Mouse (Mus musculus): ENCODE measurements around the gene Haus3.
A peak's percentile ranks its signal among the peaks of the same experiment; 100 is the strongest.

Haus3 gene

DNA sequence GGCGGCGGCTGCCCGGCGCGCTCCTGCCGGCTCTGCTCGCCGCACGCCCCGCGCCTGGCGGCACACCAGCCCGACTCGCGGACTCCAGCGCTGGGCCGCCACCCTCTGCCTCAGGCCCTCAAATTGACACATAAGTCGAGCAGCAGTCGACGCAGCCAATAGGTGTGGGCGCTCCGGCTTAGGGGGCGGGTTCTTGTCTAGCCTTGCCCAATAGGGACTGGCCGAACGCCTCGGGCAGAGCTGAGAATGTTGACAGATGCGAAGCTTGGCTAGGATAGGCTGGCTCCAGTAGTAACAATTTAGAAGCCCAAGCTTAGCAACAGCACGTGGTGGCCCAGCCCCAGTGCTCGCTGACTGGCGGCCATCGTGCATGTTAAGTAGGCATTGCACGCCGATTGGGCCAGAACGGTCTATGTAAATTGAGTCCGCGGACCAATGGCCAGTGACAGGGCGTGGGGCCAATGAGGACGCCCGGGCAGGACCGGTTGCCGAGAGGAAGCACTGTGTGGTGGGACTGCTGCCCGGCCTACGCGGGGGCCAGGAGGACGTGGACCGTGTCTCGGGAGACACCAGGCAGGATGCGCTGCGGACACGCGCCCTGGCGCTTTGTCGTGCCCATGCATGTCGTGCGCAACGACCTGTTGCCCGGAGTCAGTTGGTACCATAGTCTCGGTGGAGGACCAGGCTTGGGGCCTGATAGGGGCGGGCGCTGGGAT lies 18.4 kb upstream of the Haus3 start, which contains the start of gene Mxd4:
Mxd4 (minus strand) TSS at position 120 of the 716 bp plus-strand sequence.
- peak; percentile 97 for DNase-seq (ENCODE audit: extremely low spot score, low read depth, low spot score)

DNA sequence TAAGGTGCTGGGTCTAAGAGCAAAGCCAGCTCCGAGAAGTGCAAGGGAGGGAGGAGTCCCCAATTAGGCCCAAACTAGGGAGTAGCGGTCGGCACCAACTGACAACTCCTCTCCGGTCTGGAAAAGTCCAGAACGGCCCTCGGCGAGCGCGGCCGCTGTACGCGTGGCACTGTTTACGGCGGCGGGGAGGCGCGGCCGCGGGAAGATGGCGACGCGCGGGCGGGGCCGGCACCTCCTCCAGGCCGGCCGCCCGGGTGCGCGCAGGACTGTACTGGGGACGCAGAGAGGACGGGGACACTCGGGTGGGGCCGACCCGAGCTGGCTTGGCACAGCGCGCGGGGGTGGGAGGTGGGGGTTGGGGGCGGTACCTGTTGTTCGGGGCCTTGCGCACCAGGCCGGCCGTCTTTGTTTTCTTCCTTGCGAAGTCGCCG lies 17.6 kb upstream of the Haus3 start:
- DNase-seq (ENCODE audit: extremely low spot score, low read depth, low spot score) = no peak

DNA sequence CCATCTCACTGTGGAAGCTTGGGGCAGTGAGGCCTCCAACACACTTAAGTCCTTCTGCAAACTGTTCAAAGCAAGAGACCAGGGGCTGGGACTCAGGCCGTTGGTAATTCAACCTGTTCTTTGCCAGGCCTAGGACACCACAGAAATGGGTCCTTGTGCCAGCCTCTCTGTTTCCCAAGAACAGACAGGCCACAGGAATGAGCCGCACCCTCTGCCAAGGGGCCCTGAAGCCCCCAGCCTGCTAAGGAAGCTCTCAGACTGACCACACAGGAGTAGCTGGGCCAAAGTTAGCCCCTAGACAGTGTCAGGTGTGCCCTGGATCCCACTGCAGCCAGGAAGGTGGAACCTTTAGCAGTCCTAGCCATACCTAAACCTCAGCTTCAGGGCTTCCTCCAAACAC lies 17.1 kb upstream of the Haus3 start:
- DNase-seq (ENCODE audit: extremely low spot score, low read depth, low spot score) = no peak

DNA sequence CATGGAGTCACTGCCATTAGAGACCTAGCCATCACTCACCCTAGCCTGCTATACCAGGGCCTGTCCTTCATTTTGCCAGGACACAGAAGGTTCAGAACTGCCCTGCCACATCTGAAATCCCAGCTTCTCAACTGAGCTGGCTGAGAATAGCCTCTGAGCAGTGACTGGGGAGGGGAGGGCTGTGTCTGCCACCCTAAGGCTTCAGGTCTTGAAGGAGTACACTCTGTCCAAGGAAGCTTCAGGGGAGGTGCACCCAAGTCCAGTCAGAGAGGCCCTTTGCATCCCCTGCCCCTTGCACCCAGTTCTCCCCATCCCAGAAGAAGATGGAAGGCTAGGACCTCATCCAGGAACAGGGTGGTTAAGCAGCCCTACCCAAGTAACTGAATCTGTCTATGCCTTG lies 16.5 kb upstream of the Haus3 start:
- no peak for DNase-seq (ENCODE audit: extremely low spot score, low read depth, low spot score)

DNA sequence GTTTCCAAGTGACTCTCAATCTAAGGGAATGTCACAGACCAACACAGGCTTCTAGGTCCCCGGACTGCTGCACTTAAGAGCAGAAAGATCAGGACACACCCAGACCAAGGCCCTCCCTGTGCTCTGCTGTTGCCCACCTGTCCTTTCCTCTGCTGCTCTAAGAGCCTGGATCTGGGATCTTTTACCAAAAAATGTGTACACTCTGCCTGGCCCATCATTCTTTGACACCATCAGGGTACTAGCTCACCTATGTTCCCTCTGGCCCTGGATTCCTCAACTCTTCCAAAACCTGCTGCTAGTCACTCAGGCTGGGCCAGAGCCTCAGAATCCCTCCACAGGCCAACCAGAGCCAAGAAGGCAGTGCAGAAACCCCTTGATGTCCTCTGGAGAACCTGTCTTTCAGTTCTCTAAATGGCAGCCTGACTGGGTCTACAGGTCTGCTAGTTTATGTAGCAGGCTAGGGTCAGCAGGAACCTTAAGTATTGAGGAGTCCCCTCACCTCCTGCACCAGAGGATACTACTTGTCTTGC lies 15.8 kb upstream of the Haus3 start:
- no peak for DNase-seq (ENCODE audit: extremely low spot score, low read depth, low spot score)

DNA sequence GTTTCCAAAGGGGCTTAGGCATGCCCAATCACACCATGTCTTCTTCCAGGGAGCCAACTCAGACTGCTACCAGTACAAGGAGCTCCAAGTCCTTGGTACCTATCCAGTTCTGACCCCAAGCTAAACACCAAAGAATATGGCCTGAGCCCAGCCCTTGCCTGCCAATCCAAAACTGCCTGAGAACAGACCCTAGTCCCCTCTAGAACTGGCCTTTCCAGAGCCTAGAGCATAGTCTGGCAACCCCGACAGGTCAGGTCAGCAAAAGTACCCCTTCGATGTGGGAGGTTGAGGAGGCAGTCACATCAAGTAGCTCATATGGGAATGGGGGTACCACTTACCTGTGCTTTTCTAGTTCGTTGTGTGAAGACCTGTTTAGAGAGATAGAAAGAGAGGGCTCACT lies 14.6 kb upstream of the Haus3 start:
- DNase-seq (ENCODE audit: extremely low spot score, low read depth, low spot score) = no peak

DNA sequence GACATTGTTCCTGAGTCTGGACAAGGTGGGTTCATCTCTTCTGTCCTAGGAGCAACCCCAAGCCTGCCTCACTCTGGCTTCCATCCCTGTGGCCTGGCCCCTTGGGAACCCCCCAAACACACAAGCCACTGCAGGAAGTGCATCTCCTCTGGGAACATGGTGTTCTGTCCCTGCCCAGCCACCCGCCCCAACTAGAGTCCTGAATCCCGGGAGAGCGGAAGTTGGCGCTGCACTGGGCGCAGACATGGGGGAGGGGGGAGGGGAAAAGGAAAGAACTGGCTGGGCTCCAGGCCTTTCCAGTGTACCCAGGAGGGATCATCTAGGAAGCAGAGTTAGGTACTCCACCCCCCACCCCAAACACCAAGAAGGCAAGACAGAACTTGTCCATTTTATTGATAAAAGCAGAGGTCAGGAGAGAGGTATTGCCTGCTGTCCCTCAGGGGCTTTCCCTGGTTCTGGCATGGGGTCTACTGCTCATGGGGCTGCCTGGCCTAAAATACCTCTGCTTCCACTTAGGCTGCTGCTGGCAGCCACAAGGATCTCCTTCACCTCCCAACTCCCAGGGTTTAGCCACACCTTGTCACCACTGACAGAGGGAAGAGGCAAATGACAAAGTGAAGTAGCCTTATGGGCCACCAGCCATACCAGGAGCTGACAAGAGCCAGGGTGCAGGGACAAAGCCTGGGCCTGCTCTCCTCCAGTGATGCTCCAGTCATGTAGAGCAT lies 14.0 kb upstream of the Haus3 start:
- DNase-seq (ENCODE audit: extremely low spot score, low read depth, low spot score) = no peak

DNA sequence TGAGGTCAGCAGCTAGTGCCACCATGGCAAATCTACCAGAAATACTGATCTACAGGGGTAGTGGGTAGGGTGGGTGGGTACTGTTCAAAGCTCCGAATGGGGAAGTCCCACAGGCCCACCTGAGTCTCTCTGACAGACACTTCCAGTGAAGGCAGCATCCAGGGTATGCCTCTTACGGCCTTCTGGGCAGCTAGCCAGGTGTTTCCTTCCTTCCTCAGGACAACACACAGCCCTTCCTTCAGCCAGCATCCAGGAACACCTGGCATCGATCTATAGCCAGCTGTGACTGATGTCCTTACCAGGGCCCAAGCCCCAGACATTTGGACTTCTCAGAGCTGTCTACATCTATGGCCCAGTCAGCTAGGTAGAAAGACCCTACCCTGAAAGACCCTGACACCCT lies 13.2 kb upstream of the Haus3 start:
- no peak for DNase-seq (ENCODE audit: extremely low spot score, low read depth, low spot score)

DNA sequence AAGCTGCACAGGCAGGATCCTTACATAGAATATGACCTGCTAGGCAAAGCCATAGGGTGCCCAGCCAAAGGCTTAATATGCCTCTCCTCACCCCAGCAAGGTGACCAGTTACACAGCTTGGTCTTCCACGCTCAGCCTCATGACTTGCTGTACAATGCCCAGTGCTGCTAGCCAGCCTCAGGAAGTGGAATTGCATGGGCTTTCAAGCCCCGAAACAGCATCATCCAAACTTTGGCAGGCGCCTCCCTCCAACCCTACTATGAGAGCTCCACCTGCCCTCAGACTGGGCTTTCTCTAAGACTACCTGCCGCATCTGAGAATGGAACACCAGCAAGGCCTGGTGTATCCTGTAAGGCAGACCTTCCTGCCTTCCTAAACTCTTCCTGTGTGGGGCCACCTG lies 8.5 kb upstream of the Haus3 start:
- DNase-seq (ENCODE audit: extremely low spot score, low read depth, low spot score) = no peak

DNA sequence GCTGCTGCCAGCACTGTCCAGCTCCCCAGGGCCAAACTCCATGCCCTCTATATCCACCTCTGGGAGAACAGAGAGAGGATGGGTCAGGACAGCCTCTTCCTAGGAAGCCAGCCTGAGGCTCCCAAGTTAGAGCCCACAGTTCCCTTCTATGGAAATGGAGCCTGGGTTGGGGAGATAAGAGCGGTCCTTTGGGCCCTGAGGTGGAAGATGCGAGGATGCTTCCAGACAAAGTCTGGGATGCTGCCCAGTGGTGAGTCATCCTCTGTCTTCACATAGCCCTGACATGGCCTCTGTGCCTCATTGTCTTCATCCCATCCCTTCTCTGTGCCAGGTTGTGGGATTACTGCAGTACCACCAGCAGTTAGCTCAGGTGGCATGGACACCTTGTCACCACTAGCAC lies 7.8 kb upstream of the Haus3 start:
- no peak for DNase-seq (ENCODE audit: extremely low spot score, low read depth, low spot score)

DNA sequence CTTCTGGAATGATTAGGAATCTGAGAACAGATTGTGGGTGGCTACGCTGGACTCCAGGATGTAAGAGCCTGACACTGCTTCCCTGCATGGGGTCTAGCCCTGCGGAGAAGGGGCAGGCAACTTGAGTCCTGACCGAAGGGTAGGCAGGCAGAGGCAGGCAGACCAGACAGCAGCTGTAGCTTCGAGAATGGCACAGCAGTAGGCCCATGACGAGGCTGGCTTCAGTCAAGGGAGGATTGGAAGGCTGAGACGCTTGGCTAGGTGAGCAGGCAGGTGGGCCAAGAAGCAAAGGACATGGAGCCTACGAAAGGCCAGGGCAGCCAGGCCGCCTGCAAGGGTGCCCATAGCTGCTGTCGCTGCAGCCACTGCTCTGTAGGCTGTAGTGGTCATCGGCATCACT lies 7.4 kb upstream of the Haus3 start:
- no peak for DNase-seq (ENCODE audit: extremely low spot score, low read depth, low spot score)

DNA sequence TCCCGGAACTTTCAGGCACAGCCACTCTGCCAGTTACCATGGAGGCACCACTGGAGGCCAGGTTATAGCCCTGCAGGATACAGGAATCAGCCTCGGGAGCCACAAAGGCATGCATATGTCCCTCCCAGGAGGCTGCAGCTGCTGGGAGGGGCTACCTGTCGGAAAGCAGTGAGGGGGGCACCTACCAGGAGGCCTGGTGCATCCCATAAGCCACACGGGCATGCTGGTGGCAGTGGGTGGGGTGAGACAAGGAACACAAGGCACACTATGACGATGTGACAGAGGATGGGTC lies 6.0 kb upstream of the Haus3 start:
- DNase-seq (ENCODE audit: extremely low spot score, low read depth, low spot score) = no peak

DNA sequence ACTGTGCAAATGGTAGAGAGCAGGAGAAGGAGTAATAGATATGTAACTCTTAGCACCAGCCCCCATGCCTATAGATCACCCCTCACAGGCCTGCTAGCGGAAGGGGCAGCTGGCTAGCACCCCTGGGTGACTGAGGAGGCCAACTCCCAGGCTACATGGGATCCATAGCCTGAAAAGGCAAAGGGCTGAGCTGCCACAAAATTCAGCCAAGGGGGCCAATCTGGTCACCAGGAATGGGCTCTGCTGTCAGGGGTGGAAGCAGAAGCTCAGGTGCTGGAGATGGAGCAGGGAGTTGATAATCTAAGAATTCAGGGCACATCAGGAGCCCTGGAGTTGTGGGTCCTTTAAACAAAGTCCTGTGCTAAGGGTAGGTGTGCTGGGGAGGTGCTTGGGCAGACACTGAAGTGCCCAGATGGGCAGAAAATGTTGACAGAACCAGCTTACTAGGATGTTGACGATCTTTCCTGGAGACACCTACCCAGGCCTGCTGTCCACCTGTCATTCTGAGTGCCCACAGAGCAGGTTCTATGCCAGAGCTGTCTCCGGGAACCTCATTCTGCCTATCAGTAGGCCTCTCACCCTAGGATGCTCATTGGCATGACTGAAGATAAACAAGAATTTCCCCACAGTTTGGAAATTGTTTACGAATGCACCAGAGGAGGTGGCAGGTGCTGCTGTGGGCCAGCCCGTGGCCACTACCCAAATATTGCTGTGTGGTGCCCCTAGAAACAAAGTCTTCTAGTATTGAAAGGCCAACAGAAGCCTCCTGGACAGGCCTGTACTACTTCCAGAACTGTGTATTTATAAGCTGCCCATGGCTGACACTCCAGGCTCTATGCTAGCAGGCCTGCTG lies 5.4 kb upstream of the Haus3 start:
- no peak for DNase-seq (ENCODE audit: extremely low spot score, low read depth, low spot score)

DNA sequence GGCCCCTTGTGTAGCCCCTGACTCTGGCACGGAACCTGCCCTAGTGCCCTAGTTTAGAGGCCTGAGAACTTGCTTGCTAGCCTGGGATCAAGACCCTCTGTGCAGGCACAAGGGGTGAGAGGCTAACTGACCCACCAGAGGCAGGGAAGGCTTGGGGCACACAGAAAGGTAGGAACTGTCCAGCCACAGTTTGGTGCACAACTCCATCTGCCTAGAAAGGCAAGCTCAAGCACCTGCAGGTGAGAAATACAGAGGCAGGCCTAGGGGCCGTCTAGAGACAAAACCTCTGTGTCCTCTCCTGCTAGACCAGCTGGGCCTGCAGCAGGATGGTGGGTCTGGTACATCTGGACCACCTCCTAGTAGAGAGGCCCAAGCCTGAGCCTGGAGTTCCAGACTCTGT lies 4.7 kb upstream of the Haus3 start:
- DNase-seq (ENCODE audit: extremely low spot score, low read depth, low spot score) = no peak

DNA sequence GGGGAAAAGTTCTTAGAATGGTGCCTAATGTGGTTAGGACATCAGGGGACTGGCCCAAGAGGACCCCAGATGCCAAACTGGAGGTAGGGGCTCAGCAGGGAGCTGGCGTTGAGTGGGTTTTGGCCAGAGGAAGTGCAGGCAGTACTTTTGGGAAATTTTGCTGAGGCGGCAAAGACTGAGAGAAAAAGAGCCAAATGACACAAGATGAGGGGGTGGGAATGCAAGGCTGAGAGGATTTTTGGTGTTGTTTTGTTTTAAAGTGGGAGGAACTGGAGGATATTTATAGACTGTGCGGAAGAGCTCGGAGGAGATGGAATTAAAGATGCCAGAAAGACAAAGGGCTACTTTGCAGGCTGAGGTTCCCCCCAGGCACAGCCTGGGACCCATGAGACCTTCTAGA lies 1.4 kb upstream of the Haus3 start:
- DNase-seq (ENCODE audit: extremely low spot score, low read depth, low spot score) = no peak

DNA sequence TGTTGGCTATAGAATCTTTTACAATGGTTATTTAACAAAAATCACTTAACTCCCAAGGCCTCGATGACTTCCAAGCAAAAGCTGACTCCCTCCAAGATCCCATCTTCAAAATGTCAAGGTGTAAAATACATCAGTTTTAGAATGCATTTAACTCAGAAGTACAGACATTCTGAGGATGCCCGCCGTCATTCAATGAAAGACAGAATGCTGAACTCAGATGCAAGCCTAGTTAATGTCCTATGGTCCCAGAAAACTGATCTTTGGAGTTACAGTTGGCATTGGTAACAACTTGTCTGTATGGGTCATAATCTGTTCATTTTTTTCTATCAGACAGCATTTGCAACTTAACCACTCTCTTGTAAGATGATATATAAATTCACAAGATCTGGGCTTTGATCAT lies 627 bp upstream of the Haus3 start:
- no peak for DNase-seq (ENCODE audit: extremely low spot score, low read depth, low spot score)

DNA sequence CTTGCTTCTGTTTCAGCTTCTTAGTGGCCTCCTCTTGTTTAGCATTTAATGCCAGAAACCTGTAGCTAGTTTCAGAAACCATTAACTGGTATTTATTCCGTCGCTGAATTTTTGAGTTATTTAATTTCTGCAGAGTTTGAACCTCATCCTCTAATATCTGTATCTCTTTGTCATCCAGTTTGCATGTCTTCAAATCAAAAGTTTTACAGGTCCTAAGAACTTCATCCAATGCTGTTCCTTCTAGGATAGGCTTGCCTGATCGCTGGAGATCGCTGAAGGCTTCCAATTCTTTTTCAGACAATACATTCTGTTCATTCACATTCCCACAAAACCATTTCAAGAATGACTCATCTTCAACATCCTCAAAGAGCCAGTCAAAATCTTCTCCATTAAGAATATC lies 1.5 kb downstream of the Haus3 start:
- no peak for DNase-seq (ENCODE audit: extremely low spot score, low read depth, low spot score)

DNA sequence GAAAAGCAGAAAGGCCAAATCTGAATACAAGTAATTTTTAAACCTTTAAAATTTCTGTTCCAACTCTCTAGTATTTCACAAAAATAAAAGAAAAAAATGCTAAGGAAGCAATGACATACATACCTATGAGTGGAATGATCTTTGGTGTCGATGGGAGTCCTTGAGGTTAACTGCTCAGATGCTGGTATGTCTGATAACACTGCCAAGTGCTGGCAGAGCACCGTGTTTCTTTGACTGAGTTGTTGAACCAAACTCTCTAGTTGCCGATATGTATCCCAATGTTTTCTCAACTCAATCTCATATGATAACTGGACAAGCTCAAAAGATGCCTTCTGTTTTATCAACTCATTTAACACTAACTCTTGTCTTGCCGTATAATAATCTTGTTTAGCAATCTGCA lies 3.5 kb downstream of the Haus3 start:
- no peak for DNase-seq (ENCODE audit: extremely low spot score, low read depth, low spot score)

DNA sequence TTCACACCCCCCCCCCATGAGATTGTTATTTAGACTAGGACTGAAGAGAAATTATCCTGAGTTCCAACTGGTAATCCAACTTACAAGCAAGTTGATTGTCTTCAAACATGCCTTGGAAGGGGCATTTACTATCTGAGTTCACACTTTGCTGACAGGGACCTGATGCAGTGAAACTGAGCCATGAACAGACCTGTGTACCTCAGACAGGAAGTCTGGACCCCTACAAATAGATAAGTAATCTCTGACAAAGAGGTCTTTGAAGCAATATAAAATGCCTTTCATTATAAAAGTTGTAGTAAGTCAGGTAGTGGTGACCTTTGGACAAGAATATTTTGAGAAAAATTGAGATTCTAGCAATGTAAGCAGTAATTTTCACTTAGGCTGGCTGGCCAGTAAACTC lies 20.9 kb downstream of the Haus3 start:
- no peak for DNase-seq (ENCODE audit: extremely low spot score, low read depth, low spot score)

DNA sequence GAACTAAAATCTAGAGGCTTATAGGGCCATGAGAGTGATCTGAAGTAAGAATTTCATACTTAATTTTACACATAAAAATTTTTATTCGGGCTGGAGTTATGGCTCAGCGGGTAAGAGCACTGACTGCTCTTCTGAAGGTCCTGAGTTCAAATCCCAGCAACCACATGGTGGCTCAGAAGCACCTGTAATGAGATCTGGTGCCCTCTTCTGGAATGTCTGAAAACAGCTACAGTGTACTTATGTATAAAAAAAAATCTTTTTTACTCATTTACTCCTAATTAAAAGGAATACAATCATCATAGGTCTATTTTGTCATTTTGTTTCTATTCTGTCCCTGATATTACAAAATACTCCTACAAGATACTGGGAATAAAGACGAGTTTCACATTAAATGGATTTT lies 21.8 kb downstream of the Haus3 start:
- no peak for DNase-seq (ENCODE audit: extremely low spot score, low read depth, low spot score)

DNA sequence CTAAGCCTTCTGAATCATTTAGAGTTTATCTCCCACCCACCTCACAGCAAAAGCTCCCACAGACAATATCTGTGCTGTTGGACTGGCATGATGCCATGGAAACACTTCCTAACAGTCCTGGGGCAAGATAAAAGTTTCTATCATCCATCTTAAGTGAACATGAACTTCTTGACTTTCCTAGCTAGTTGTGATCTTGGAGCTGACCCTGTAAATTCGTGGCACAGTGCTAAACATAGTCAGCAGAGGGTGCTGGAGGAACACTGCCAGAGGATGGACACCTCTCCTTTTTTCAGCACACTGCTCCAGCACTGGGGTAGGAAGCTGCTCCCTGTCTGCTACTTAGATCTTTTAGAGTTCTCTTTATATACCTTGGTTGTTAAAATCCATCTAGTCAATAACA lies 29.6 kb downstream of the Haus3 start:
- no peak for DNase-seq (ENCODE audit: extremely low spot score, low read depth, low spot score)

DNA sequence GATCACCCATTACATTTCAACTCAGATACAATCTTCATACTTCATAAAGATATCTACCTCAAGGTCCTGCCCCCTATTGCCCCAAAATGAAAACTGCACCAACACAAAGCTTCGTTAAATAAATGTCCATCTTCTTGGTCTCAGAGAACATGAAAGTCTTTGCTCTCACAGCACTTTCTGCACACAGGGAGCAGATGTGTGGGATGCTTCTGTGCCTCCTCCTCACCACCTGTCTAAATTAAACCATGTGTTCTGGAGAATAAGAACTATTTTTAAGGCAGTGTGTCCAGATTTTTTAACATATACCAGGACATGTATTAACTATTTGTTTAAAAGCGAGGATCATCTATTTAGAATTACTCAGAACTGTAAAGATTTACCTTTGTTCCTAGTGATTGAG lies 36.6 kb downstream of the Haus3 start:
- DNase-seq (ENCODE audit: extremely low spot score, low read depth, low spot score) = no peak
